Mouse (Mus musculus) brain, embryonic 14.5 days (tissue): ENCODE measurements around the gene Nr1d2.

Source experiments
- CTCF ChIP-seq: fragments of 200-500 bp; IDR thresholded peaks from 2 replicates; pipeline ENCODE4 v1.5.1; 2012; ENCODE audit warnings: inconsistent platforms, mild to moderate bottlenecking, moderate library complexity, borderline replicate concordance; ENCODE audit not compliant: insufficient read depth, insufficient read length; ENCODE audit errors: extremely low read depth
- POLR2A ChIP-seq: fragments of 200-500 bp; IDR thresholded peaks from 2 replicates; pipeline ENCODE4 v1.6.1; 2012; ENCODE audit warnings: mild to moderate bottlenecking, inconsistent platforms, borderline replicate concordance; ENCODE audit not compliant: poor library complexity, insufficient read depth, insufficient read length, severe bottlenecking; ENCODE audit errors: extremely low read depth

DNA sequence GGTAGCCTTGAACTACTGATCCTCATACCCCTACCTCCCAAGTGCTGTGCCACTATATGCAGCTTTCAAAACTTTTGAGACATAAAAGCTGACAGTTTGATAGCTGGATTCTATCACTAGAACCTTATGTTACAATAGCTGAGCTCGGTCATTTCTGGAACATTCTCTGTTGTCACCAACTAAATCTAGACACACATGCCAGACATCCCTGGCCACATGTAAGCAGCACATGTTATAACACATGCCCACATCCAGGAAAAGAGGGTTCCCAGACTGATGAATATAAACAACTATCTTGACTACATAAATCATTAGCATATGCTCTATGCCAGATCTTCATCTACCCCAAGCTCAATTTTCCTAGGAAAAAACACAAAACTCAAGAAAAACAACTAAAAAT, 21.8 kb downstream of the Nr1d2 start:
- no peak for TF ChIP-seq CTCF
- no peak for TF ChIP-seq POLR2A
